Mouse (Mus musculus): ENCODE data around the gene Rab29. TPM values are rescaled to one million over a fixed set of nuclear protein-coding genes. Genes with fewer than 3 reads are reported as not detected.

Rab29 gene
- polyA plus RNA-seq, 1 experiment from 2014 or later = 18.9 TPM

GRCm38 (mm10) chr1:131866304-131866999, 572 bp upstream of the Rab29 start:
- H3K27me3 ChIP-seq = no peaks in the 10 kb centered on the region
- no peak for ATAC-seq (ENCODE audit: insufficient number of reproducible peaks, insufficient read depth, low FRiP score, low TSS enrichment)
- no peak overlapping the region for H3K4me3 ChIP-seq
- no peak overlapping the region for H3K27ac ChIP-seq
- no peak overlapping the region for H3K9ac ChIP-seq
- H3K9me3 ChIP-seq = no peaks in the 10 kb centered on the region
- H3K36me3 ChIP-seq = no peaks in the 10 kb centered on the region
- 75% methylated on average over 6 of the region's 6 CpGs for WGBS
- H3K4me1 ChIP-seq = peaks cover 5% of the 10 kb centered on the region; the same call in 1 of the 2 replicates
- no peak overlapping the region for H3K4me2 ChIP-seq (replicated peaks)

DNA sequence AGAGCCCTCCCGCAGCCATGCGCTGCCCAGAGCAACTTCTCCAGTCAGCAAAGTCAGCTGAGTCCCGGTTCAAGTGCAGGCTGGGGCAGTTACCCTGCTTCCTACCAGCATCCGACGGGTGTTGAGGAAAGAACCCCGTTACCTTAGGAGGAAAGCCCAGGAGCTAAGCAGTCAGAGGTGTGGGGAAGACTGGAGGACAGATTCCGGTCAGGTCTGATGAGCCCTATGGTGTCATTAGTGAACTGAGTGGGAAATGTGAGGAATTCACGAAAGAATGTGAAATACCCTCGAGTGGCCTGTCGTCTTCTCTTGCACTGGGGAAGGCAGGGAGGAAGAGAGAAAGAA, 894 bp downstream of the Rab29 start:
- H3K4me2 ChIP-seq (replicated peaks) = peak overlapping the region; percentile 81
- H3K9me3 ChIP-seq = no peaks in the 10 kb centered on the region
- ATAC-seq (ENCODE audit: insufficient number of reproducible peaks, insufficient read depth, low FRiP score, low TSS enrichment) = no peak
- WGBS = 23% methylated on average over 10 of the region's 10 CpGs
- H3K4me3 ChIP-seq = peak overlapping the region; percentile 53
- H3K4me1 ChIP-seq = peaks cover 5% of the 10 kb centered on the region; the same call in 1 of the 2 replicates
- H3K9ac ChIP-seq = peak overlapping the region; percentile 50
- H3K27ac ChIP-seq = no peak overlapping the region
- H3K27me3 ChIP-seq = no peaks in the 10 kb centered on the region
- no peaks in the 10 kb centered on the region for H3K36me3 ChIP-seq

GRCm38 (mm10) chr1:131869561-131869960, 2.5 kb downstream of the Rab29 start:
- H3K4me3 ChIP-seq = no peak overlapping the region
- H3K27ac ChIP-seq = no peak overlapping the region
- peaks cover 5% of the 10 kb centered on the region; the same call in 1 of the 2 replicates for H3K4me1 ChIP-seq
- H3K9ac ChIP-seq = no peak overlapping the region
- H3K36me3 ChIP-seq = no peaks in the 10 kb centered on the region
- no peaks in the 10 kb centered on the region for H3K9me3 ChIP-seq
- no peaks in the 10 kb centered on the region for H3K27me3 ChIP-seq
- no peak for ATAC-seq (ENCODE audit: insufficient number of reproducible peaks, insufficient read depth, low FRiP score, low TSS enrichment)
- no peak overlapping the region for H3K4me2 ChIP-seq (replicated peaks)
- 86% methylated on average over 2 of the region's 2 CpGs for WGBS

- H3K36me3 ChIP-seq = no peaks in the 10 kb centered on the region
- no peak for ATAC-seq (ENCODE audit: insufficient number of reproducible peaks, insufficient read depth, low FRiP score, low TSS enrichment)
- H3K4me3 ChIP-seq = no peak overlapping the region
- WGBS = 57% methylated on average over 1 of the region's 1 CpGs
- H3K4me1 ChIP-seq = peaks cover 2% of the 10 kb centered on the region; the same call in 1 of the 2 replicates
- H3K9me3 ChIP-seq = no peaks in the 10 kb centered on the region
- H3K4me2 ChIP-seq (replicated peaks) = no peak overlapping the region
- no peak overlapping the region for H3K27ac ChIP-seq
- H3K27me3 ChIP-seq = no peaks in the 10 kb centered on the region
- no peak overlapping the region for H3K9ac ChIP-seq
Measured at GRCm38 (mm10) chr1:131872856-131873255, 5.8 kb downstream of the Rab29 start.

- no peak overlapping the region for H3K27ac ChIP-seq
- H3K4me3 ChIP-seq = no peak overlapping the region
- no peak for ATAC-seq (ENCODE audit: insufficient number of reproducible peaks, insufficient read depth, low FRiP score, low TSS enrichment)
- H3K9ac ChIP-seq = no peak overlapping the region
- H3K27me3 ChIP-seq = no peaks in the 10 kb centered on the region
- 83% methylated on average over 2 of the region's 2 CpGs for WGBS
- no peaks in the 10 kb centered on the region for H3K36me3 ChIP-seq
- H3K9me3 ChIP-seq = no peaks in the 10 kb centered on the region
- H3K4me1 ChIP-seq = no peaks in the 10 kb centered on the region
- H3K4me2 ChIP-seq (replicated peaks) = no peak overlapping the region
Measured at GRCm38 (mm10) chr1:131879816-131880215, 12.8 kb downstream of the Rab29 start.

DNA sequence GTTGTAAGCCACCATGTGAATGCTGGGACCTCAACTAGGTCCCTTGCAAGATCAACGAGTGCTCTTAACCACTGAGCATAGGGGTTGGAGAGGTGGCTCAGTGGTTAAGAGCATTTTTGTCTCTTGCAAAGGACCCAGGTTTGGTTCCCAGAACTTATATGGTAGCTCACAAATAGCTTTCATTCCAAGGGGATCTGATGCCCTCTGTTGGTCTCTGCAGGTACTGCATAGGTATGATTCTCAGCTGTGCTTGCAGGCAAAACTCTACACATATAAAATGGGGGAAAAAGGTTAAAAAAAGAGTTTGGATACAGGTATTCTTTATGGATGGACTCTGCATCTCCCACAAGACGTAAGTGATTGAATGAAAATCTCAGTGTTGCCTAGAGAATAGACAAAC, 15.8 kb downstream of the Rab29 start:
- WGBS = 58% methylated on average over 2 of the region's 2 CpGs

DNA sequence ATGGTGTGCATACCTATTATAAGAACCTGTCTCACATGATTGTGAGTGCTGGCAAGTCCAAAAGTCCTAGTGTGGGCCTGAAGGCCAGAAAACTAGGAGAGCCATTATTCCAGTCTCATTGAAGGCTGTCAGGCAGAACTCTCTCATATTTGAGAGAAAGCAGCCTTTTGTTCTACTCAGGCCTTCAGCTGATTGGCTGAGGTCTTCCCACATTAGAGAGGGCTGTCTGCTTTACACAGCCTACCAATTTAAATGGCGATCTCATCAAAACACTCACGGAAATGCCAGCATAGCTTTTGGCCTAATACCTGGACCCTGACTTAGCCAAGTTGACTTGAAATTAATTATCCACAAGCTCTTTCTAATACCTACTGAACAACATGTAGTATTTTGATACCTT, 19.1 kb downstream of the Rab29 start:
- H3K4me3 ChIP-seq = no peak overlapping the region
- H3K9me3 ChIP-seq = no peaks in the 10 kb centered on the region
- H3K4me2 ChIP-seq (replicated peaks) = no peak overlapping the region
- H3K36me3 ChIP-seq = no peaks in the 10 kb centered on the region
- WGBS = 81% methylated on average over 2 of the region's 2 CpGs
- no peaks in the 10 kb centered on the region for H3K4me1 ChIP-seq
- no peak overlapping the region for H3K9ac ChIP-seq
- H3K27me3 ChIP-seq = no peaks in the 10 kb centered on the region
- H3K27ac ChIP-seq = no peak overlapping the region
- no peak for ATAC-seq (ENCODE audit: insufficient number of reproducible peaks, insufficient read depth, low FRiP score, low TSS enrichment)

More for the DNA sequence above, 15.8 kb downstream of the Rab29 start:
- no peak overlapping the region for H3K27ac ChIP-seq
- no peaks in the 10 kb centered on the region for H3K9me3 ChIP-seq
- no peak overlapping the region for H3K9ac ChIP-seq
- H3K36me3 ChIP-seq = no peaks in the 10 kb centered on the region
- no peak overlapping the region for H3K4me3 ChIP-seq
- no peak overlapping the region for H3K4me2 ChIP-seq (replicated peaks)
- H3K4me1 ChIP-seq = no peaks in the 10 kb centered on the region
- no peaks in the 10 kb centered on the region for H3K27me3 ChIP-seq
- no peak for ATAC-seq (ENCODE audit: insufficient number of reproducible peaks, insufficient read depth, low FRiP score, low TSS enrichment)

- Histone ChIP-seq H3K4me2 (replicated peaks) (no peak overlapping the region), H3K36me3 (no peaks in the 10 kb centered on the region), H3K9me3 (no peaks in the 10 kb centered on the region), H3K9ac (no peak overlapping the region), H3K4me1 (no peaks in the 10 kb centered on the region), H3K4me3 (no peak overlapping the region), H3K27ac (no peak overlapping the region), H3K27me3 (no peaks in the 10 kb centered on the region)
- no peak for ATAC-seq (ENCODE audit: insufficient number of reproducible peaks, insufficient read depth, low FRiP score, low TSS enrichment)
- whole genome bisulfite sequencing = 84% methylated on average over 3 of the region's 3 CpGs
Measured at GRCm38 (mm10) chr1:131886641-131887040, 19.6 kb downstream of the Rab29 start.

- WGBS = 80% methylated on average over 6 of the region's 6 CpGs
- Histone ChIP-seq H3K9ac (no peak overlapping the region), H3K9me3 (no peaks in the 10 kb centered on the region), H3K4me1 (no peaks in the 10 kb centered on the region), H3K4me2 (replicated peaks) (no peak overlapping the region), H3K27ac (no peak overlapping the region), H3K27me3 (no peaks in the 10 kb centered on the region), H3K4me3 (no peak overlapping the region), H3K36me3 (no peaks in the 10 kb centered on the region)
- no peak for ATAC-seq (ENCODE audit: insufficient number of reproducible peaks, insufficient read depth, low FRiP score, low TSS enrichment)
Measured at GRCm38 (mm10) chr1:131890043-131890658, 23.1 kb downstream of the Rab29 start.

- Histone ChIP-seq H3K27me3 (no peaks in the 10 kb centered on the region), H3K4me3 (no peak overlapping the region), H3K36me3 (no peaks in the 10 kb centered on the region), H3K9ac (no peak overlapping the region), H3K27ac (no peak overlapping the region), H3K4me1 (no peaks in the 10 kb centered on the region), H3K9me3 (no peaks in the 10 kb centered on the region), H3K4me2 (replicated peaks) (no peak overlapping the region)
- no peak for ATAC-seq (ENCODE audit: insufficient number of reproducible peaks, insufficient read depth, low FRiP score, low TSS enrichment)
- 40% methylated on average over 4 of the region's 4 CpGs for WGBS
Measured at GRCm38 (mm10) chr1:131891436-131891835, 24.4 kb downstream of the Rab29 start.

GRCm38 (mm10) chr1:131902679-131903078, 35.7 kb downstream of the Rab29 start:
- 86% methylated on average over 4 of the region's 4 CpGs for WGBS
- no peaks in the 10 kb centered on the region for H3K9me3 ChIP-seq
- no peaks in the 10 kb centered on the region for H3K36me3 ChIP-seq
- 0 out of 2 replicates have a peak, but pooled peaks cover 8% of the 10 kb centered on the region for H3K27me3 ChIP-seq
- H3K4me3 ChIP-seq = no peak overlapping the region
- ATAC-seq (ENCODE audit: insufficient number of reproducible peaks, insufficient read depth, low FRiP score, low TSS enrichment) = no peak
- H3K9ac ChIP-seq = no peak overlapping the region
- no peaks in the 10 kb centered on the region for H3K4me1 ChIP-seq
- no peak overlapping the region for H3K27ac ChIP-seq
- no peak overlapping the region for H3K4me2 ChIP-seq (replicated peaks)

DNA sequence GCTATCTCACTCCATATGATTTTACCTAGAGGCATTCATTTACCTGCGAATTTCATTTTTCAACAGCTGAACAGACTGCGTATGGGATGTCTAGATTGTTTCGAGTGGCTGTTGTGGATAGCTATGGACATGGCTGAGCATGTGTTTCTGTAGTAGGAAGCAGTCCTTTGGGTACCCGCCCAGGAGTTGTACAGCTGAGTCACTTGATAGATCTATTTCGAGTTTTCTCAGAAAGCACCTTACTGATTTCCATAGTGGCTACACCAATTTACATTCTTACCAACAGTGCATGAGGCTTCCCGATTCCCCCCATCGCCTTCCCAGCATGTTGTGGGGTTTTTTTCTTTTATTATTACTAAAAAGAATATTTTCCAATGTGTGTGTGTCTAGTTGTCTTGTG, 36.2 kb downstream of the Rab29 start:
- no peak overlapping the region for H3K4me3 ChIP-seq
- 88% methylated on average over 7 of the region's 7 CpGs for WGBS

More for the DNA sequence above, 36.2 kb downstream of the Rab29 start:
- Histone ChIP-seq H3K27ac (no peak overlapping the region), H3K4me1 (no peaks in the 10 kb centered on the region), H3K36me3 (no peaks in the 10 kb centered on the region), H3K9me3 (no peaks in the 10 kb centered on the region), H3K4me2 (replicated peaks) (no peak overlapping the region), H3K27me3 (0 out of 2 replicates have a peak, but pooled peaks cover 9% of the 10 kb centered on the region), H3K9ac (no peak overlapping the region)
- no peak for ATAC-seq (ENCODE audit: insufficient number of reproducible peaks, insufficient read depth, low FRiP score, low TSS enrichment)

All from embryonic facial prominence, embryonic 12.5 days (tissue).